Mouse (Mus musculus) neural tube, embryonic 12.5 days (tissue): ENCODE measurements at regions not wholly inside any gene's neighbourhood (a gene's known extent, or its start where the extent isn't known, plus 50 kb on each side); places are given as distances from the start of the nearest gene placed in this dataset.

Source experiments
- ATAC-seq: fragments of 200-750 bp; cut with Nextera tagmentation; 2 replicates; pipeline ENCODE4 v1.8.0; 2017; ENCODE audit warnings: low read depth, mild to moderate bottlenecking, moderate TSS enrichment, moderate library complexity; ENCODE audit not compliant: low FRiP score
- H3K27ac ChIP-seq: fragments of 300-500 bp; sonication (generic); 2 replicates; pipeline ENCODE4 v1.5.1; 2016
- H3K27me3 ChIP-seq: fragments of 300-500 bp; sonication (generic); replicated peaks from 2 replicates; pipeline ENCODE4 v1.6.1; 2016; ENCODE audit warnings: mild to moderate bottlenecking
- H3K36me3 ChIP-seq: fragments of 300-500 bp; sonication (generic); 2 replicates; pipeline ENCODE4 v1.6.1; 2016; ENCODE audit warnings: mild to moderate bottlenecking
- H3K4me1 ChIP-seq: fragments of 300-500 bp; sonication (generic); 2 replicates; pipeline ENCODE4 v1.6.1; 2016
- H3K4me2 ChIP-seq: fragments of 300-500 bp; sonication (generic); replicated peaks from 2 replicates; pipeline ENCODE4 v1.6.1; 2016; ENCODE audit warnings: mild to moderate bottlenecking
- H3K4me3 ChIP-seq: fragments of 300-500 bp; sonication (generic); 2 replicates; pipeline ENCODE4 v1.5.1; 2016
- H3K9ac ChIP-seq: fragments of 300-500 bp; sonication (generic); 2 replicates; pipeline ENCODE4 v1.6.1; 2016; ENCODE audit warnings: mild to moderate bottlenecking
- H3K9me3 ChIP-seq: fragments of 300-500 bp; sonication (generic); 2 replicates; pipeline ENCODE4 v1.6.1; 2016; ENCODE audit warnings: mild to moderate bottlenecking
- WGBS: fragments of 180-500 bp; shearing (Covaris S2); methylation state at CpG from one replicate; pipeline ENCODE4 v1.1.7; 2016; 5-methylcytosine and 5-hydroxymethylcytosine counted together

GRCm38 (mm10) chr6:25236616-25237015 lies 280.5 kb upstream of the Tmem229a start:
- no peaks in the 10 kb centered on the region for H3K9me3 ChIP-seq
- 84% methylated on average over 3 of the region's 3 CpGs for WGBS
- H3K4me1 ChIP-seq: no peaks in the 10 kb centered on the region
- no peak for ATAC-seq
- no peaks in the 10 kb centered on the region for H3K36me3 ChIP-seq
- no peaks in the 10 kb centered on the region for H3K27me3 ChIP-seq
- no peak overlapping the region for H3K9ac ChIP-seq
- H3K4me2 ChIP-seq: no peak overlapping the region
- no peak overlapping the region for H3K27ac ChIP-seq
- H3K4me3 ChIP-seq: no peak overlapping the region
